Mouse (Mus musculus) monocyte, adult 5-6 weeks (primary cell): ENCODE data around the gene Rgs3. TPM values are rescaled to one million over a fixed set of nuclear protein-coding genes. Genes with fewer than 3 reads are reported as not detected.

Experiments used
- ATAC-seq: fragments of 153-309, 156-312 bp; replicated peaks from 2 replicates; pipeline ENCODE4 v1.8.0; 2017; ENCODE audit warnings: mild to moderate bottlenecking; ENCODE audit not compliant: low TSS enrichment, insufficient number of reproducible peaks, severe bottlenecking, poor library complexity, low FRiP score
- total RNA-seq: library from RNA; stranded (forward); fragments of 200-1000, 200-491, 200-594 nt; gene quantifications from 3 replicates; pipeline ENCODE4 v1.2.3, GENCODE M21; 2017

The Rgs3 gene
- total RNA-seq, 1 experiment from 2014 or later, result 86.7 TPM

DNA sequence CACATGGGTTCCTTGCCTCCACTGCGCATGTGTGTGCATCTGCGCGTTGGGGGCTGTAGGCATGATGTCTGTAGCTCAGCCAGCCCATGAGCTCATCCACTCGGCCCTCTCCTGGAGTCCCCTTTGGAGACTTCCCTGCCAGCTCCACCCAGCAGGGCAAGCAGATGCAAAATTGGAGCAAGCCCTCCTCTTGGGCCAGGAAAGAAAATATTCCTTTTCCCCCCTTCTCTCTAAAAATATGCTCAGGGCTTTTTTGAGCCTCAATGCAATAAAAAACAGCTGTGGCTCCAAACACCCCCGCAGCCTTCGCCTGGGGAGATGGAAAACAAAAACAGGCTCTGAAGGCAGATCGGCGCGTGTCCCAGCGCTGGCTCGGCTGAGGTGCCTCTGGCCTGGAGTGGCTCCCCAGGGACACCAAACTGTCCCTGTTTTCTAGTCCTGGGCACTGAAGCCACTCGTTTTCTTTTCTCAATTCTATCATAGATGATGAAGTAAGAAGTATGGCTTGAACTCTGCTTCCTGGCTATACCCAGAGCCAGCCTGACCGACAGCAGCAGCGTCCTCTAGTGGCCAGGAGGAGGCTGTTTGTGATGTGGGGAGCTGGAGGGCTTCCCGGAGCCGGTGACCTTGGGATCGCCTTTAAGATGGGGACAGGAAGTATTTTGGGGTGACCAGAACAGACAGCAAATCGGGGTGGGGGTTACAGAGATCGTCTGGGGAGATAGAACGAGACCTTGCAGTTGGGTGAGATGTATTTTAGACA is 168.1 kb downstream of the Rgs3 start:
- no peak for ATAC-seq

- ATAC-seq, result no peak
These were observed 168.8 kb downstream of the Rgs3 start for GRCm38 (mm10) chr4:62728471-62728870.

DNA sequence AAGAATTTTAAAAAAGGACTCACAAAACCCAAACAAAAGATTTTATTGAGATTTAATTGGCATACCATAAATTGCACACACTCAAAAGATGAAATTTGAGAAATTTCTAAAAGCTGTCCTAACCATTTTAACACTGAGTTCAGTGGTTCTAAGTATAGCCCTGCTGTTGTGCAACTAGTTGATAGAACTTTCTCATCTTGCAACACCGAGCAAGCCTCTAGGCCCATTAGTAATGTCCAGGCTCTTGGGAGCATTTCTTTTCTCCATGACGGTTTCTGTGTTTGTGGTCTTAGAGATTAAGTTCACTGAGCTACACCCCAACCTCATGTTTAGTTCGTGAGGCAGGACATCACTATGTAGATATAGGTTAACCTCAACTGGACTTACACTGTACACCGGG is 169.5 kb downstream of the Rgs3 start:
- no peak; the same call in 1 of the 2 replicates for ATAC-seq

GRCm38 (mm10) chr4:62729941-62730340 is 170.3 kb downstream of the Rgs3 start:
- no peak for ATAC-seq

GRCm38 (mm10) chr4:62730861-62731260 is 171.2 kb downstream of the Rgs3 start:
- no peak for ATAC-seq

- no peak for ATAC-seq
These were observed 171.9 kb downstream of the Rgs3 start for GRCm38 (mm10) chr4:62731531-62732063.

DNA sequence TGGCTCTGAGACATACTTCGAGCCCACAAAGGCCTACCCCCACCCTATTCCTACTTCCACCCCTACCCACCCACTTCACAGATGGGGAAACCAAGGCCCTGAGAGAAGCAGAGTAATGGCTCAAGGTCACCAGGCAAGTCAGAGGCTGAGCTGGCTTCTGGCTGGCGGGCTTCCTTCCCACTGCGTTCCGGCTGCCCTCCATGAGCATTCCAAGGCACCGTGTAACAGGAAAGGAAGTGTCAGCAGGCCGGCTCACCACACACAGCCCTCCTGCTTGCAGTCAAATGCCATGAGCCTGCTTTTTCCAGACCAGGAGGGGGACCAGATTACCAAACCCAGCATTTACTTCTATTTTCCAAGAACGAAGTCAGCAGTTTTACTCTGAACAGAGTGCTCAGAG is 172.4 kb downstream of the Rgs3 start:
- ATAC-seq, result no peak

GRCm38 (mm10) chr4:62732840-62733239 is 173.2 kb downstream of the Rgs3 start:
- no peak for ATAC-seq

DNA sequence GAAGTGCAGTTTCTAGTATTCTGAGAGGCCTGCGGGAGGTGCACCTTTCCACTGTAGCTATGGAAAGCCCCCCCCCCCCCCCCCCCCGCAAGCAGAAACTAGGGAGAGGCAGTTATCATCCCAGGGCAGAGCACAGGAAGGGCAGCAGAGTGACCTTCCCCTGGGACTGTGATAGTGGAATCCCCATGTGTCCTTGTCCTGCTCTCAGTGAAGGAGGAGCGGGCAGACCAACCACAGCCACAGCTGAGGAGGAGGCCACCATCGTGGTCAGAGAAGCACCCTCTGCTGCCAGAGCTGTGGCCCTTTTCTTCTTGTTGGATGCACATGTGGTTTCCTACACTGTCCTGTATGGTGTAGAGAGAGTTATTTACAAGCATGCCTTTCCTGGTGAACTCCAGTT is 174.3 kb downstream of the Rgs3 start:
- ATAC-seq, result no peak

DNA sequence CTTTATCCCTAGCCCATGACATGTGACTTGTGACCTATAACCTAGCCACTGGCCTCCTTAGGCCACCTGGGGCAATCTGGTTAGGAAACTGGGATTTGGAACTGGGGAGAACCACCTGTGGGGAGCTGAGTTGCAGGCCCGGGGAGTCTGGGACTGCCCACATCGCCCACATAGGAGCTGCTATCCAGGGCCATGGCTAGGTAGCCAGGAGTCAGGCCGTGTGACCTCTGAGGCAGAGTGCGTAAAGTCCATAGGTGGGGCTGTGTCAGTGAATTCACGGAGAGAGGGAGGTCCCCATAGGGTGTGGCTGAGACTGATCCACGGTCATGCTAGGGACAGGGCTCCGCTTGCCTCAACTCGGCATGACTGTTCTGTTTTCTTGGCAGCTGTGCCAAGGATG is 175.6 kb downstream of the Rgs3 start:
- ATAC-seq, result no peak

GRCm38 (mm10) chr4:62735878-62736277 is 176.2 kb downstream of the Rgs3 start:
- ATAC-seq, result no peak

- no peak for ATAC-seq
These were observed 176.8 kb downstream of the Rgs3 start for GRCm38 (mm10) chr4:62736421-62736820.

- no peak for ATAC-seq
These were observed 177.3 kb downstream of the Rgs3 start for GRCm38 (mm10) chr4:62736904-62737303.

DNA sequence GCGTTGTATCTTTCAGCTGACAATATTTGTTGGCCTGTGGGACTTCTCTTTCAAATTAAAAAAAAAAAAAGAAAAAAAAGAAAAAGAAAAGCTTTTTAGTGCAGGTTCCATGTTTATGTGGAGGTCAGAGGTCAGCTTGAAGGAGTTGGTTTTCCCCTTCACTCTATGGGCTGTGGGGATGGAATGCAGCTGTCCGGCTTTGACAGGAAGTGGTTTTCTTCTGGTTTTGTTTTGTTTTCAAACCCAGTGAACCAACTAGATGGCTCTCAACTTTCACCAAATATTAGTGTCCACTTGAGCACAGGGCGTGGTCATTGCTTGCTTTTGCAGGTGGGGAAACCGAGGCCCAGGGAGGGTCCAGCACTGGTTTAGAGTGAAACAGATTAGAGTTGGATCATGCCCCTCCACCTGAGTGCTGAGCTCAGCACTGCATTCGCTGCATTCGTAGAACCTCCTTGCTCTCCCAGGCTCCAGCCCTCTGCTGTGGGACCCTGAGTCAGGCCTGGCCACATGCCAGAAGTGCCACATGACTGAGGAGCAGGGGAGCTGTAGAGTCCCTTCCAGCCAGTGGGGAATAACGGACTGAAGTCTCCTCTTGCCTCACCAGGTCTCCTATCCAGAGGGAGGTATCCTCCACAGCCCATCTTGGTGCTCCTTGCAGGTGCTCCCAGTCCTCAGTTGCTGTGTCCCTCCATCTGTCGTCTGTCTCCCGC is 178.5 kb downstream of the Rgs3 start:
- ATAC-seq, result no peak

- no peak for ATAC-seq
These were observed 179.3 kb downstream of the Rgs3 start for GRCm38 (mm10) chr4:62738996-62739395.

GRCm38 (mm10) chr4:62739591-62739990 is 179.9 kb downstream of the Rgs3 start:
- no peak for ATAC-seq

- ATAC-seq, result no peak
These were observed 180.8 kb downstream of the Rgs3 start for GRCm38 (mm10) chr4:62740282-62741054.

DNA sequence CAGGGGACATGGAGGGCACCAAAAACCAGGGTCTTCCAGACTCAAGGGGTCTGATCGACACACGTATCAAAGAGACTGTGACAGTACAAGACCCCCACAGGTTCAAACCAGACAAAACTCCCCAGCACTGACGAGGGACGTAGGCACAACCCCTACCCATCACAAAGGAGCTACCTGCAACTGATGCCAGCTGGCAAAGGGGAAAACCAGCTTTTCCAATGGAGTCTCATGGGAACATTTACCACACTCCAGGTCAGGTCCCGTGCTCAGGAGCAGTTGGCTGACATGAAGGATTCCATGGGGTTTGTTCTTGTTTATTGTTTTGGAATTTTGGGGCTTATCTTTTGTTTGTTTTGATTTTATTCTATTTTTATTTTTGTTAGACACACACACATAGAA is 181.4 kb downstream of the Rgs3 start:
- no peak for ATAC-seq

GRCm38 (mm10) chr4:62741601-62742000 is 182.0 kb downstream of the Rgs3 start:
- ATAC-seq, result no peak
